In the genomic region with DNA sequence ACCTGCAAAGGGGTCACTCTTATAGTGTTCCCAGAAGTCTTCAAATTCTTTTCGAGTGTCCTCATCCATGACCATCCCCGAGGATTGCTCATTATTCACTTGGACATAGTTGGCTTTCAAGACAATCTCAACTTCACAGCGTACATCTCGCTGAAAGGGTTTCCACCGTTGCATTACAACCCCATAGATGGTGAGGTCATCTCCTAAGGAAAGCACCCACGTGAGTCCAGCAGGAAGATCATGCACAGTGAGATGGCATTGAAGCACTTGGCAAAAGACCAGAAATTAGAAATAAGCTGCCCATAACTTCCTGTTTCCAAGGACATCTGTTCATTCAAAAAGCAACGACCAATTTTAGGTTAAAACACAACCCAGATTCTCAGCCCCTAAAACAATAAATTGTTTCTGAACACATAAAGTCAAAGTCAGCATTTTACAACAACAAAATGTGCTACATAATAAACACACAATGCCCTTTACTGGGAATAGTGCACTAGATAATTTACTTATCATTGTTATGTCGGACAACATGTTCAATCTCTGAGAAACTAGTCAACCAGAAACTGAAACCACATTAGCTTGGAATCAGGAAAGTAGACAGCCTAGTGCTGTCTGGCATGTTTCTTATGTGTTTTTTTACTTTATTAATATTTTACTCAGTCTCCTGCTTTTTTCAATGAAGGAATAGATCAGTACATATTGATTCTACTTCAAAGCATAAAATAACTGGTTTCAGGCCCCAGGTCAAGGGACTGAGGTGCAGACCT, we compare ENCODE assay signal across 11 mouse cellular contexts. TPM values are rescaled to one million over a fixed set of nuclear protein-coding genes. Genes with fewer than 3 reads are reported as not detected.
DNase-seq lines count a peak whose midpoint lies in the region; ATAC-seq and TF ChIP-seq lines count a peak whose summit lies in the region.
"Had no signal": no experiment of that assay in that cellular context is flagged by ENCODE, and none has a peak within 500 bp of the region (broad histone marks: within the 10 kb centered on the region; RNA-seq: fewer than 3 reads in every experiment).

No protein-coding gene starts in this region.

- no peak for TF ChIP-seq CTCF in liver, adult 2 months (IDR thresholded peaks at IDR 0.05; ENCODE audit: low read depth, low read length)
- no peak for TF ChIP-seq CTCF in MEL (IDR thresholded peaks at IDR 0.05 in 2 of 3, conservative IDR thresholded peaks at IDR 0.05 in 1 of 3; ENCODE audit: control insufficient read depth in 1 of 3, insufficient read depth in 1 of 3, low read depth in 2 of 3, low read length in 3 of 3, poor library complexity in 1 of 3, severe bottlenecking in 1 of 3)

- no peak for TF ChIP-seq RAD21 in MEL (IDR thresholded peaks at IDR 0.05; ENCODE audit: low read depth, low read length)

- no peak overlapping the region for H3K4me3 ChIP-seq in embryonic facial prominence, embryonic 14.5 days (ENCODE audit: low read depth, low read length)
- no peak overlapping the region for H3K4me3 ChIP-seq in embryonic facial prominence, embryonic 10.5 days
- H3K4me3 ChIP-seq in liver, adult 2 months (ENCODE audit: insufficient read depth, low read depth, low read length): no peak overlapping the region
- H3K4me3 ChIP-seq in liver, embryonic 12.5 days: no peak overlapping the region
- H3K4me3 ChIP-seq in MEL (ENCODE audit: control insufficient read depth in 1 of 2, insufficient read depth in 1 of 2, low read depth in 2 of 2, low read length in 2 of 2): no peak overlapping the region
- H3K4me3 ChIP-seq: heart, embryonic 15.5 days had no signal

- no peaks in the 10 kb centered on the region for H3K4me1 ChIP-seq in embryonic facial prominence, embryonic 14.5 days (ENCODE audit: control insufficient read depth, insufficient read depth, low read length)
- H3K4me1 ChIP-seq in embryonic facial prominence, embryonic 10.5 days: no peaks in the 10 kb centered on the region
- H3K4me1 ChIP-seq in liver, adult 2 months (ENCODE audit: control insufficient read depth, insufficient read depth, low read length): no peaks in the 10 kb centered on the region
- H3K4me1 ChIP-seq in liver, embryonic 12.5 days: peaks cover 4% of the 10 kb centered on the region; the same call in 1 of the 2 replicates
- H3K4me1 ChIP-seq in MEL (ENCODE audit: control insufficient read depth in 1 of 2, insufficient read depth in 2 of 2, low read length in 2 of 2): no peaks in the 10 kb centered on the region
- H3K4me1 ChIP-seq: heart, embryonic 15.5 days had no signal

- no peaks in the 10 kb centered on the region for H3K27me3 ChIP-seq in embryonic facial prominence, embryonic 14.5 days (replicated peaks; ENCODE audit: control insufficient read depth, insufficient read depth, low read length)
- H3K27me3 ChIP-seq in embryonic facial prominence, embryonic 10.5 days (replicated peaks; ENCODE audit: low read depth, poor library complexity, severe bottlenecking): no peaks in the 10 kb centered on the region
- no peaks in the 10 kb centered on the region for H3K27me3 ChIP-seq in liver, adult 2 months (ENCODE audit: control insufficient read depth, insufficient read depth, low read length)
- H3K27me3 ChIP-seq in liver, embryonic 12.5 days (replicated peaks): no peaks in the 10 kb centered on the region
- H3K27me3 ChIP-seq in MEL (ENCODE audit: control insufficient read depth in 1 of 2, insufficient read depth in 2 of 2, low read length in 2 of 2): no peaks in the 10 kb centered on the region
- H3K27me3 ChIP-seq: heart, embryonic 15.5 days had no signal

- no peak for TF ChIP-seq POLR2A in liver, adult 2 months (IDR thresholded peaks at IDR 0.05; ENCODE audit: extremely low read depth, insufficient read depth, low read length)
- no peak for TF ChIP-seq POLR2A in MEL (IDR thresholded peaks at IDR 0.05; ENCODE audit: control insufficient read depth in 1 of 2, insufficient read depth in 1 of 2, low read depth in 1 of 2, low read length in 2 of 2, poor library complexity in 1 of 2)

- TF ChIP-seq EP300 in MEL (IDR thresholded peaks at IDR 0.05; ENCODE audit: low read depth in 1 of 2, low read length in 2 of 2): 0 out of 4 replicates have a peak, but pooled peaks of 1 of the 2 experiments have one; percentile 15

- no peaks in the 10 kb centered on the region for H3K9me3 ChIP-seq in embryonic facial prominence, embryonic 14.5 days (ENCODE audit: control insufficient read depth, low read length)
- H3K9me3 ChIP-seq in embryonic facial prominence, embryonic 10.5 days: no peaks in the 10 kb centered on the region
- H3K9me3 ChIP-seq in liver, embryonic 12.5 days (replicated peaks): no peaks in the 10 kb centered on the region
- H3K9me3 ChIP-seq in MEL (replicated peaks; ENCODE audit: insufficient read depth, low read length): no peaks in the 10 kb centered on the region
- H3K9me3 ChIP-seq: heart, embryonic 15.5 days had no signal

- no peak overlapping the region for H3K9ac ChIP-seq in embryonic facial prominence, embryonic 14.5 days (ENCODE audit: low read depth, low read length)
- no peak overlapping the region for H3K9ac ChIP-seq in liver, adult 2 months (ENCODE audit: low read depth, low read length)
- no peak overlapping the region for H3K9ac ChIP-seq in liver, embryonic 12.5 days
- H3K9ac ChIP-seq in MEL (ENCODE audit: control insufficient read depth, low read depth, low read length, poor library complexity, severe bottlenecking): no peak overlapping the region
- H3K9ac ChIP-seq: heart, embryonic 15.5 days had no signal

- H3K79me2 ChIP-seq in liver, adult 2 months (ENCODE audit: control insufficient read depth, insufficient read depth, low read length): no peaks in the 10 kb centered on the region
- H3K79me2 ChIP-seq in MEL (ENCODE audit: control insufficient read depth, insufficient read depth, low read length, poor library complexity): no peaks in the 10 kb centered on the region

- H3K4me2 ChIP-seq in embryonic facial prominence, embryonic 14.5 days (ENCODE audit: low read depth, low read length): no peak overlapping the region
- H3K4me2 ChIP-seq in liver, embryonic 12.5 days: no peak overlapping the region
- H3K4me2 ChIP-seq: heart, embryonic 15.5 days had no signal

- no peak overlapping the region for H3K27ac ChIP-seq in embryonic facial prominence, embryonic 14.5 days (replicated peaks; ENCODE audit: low read depth, low read length)
- H3K27ac ChIP-seq in embryonic facial prominence, embryonic 10.5 days (replicated peaks): no peak overlapping the region
- H3K27ac ChIP-seq in liver, adult 2 months (replicated peaks; ENCODE audit: insufficient read depth, low read depth, low read length): no peak overlapping the region
- no peak overlapping the region for H3K27ac ChIP-seq in liver, embryonic 12.5 days
- H3K27ac ChIP-seq in MEL (ENCODE audit: control insufficient read depth, low read depth, low read length): no peak overlapping the region
- H3K27ac ChIP-seq: heart, embryonic 15.5 days had no signal

- peak; percentile 7 for DNase-seq in embryonic facial prominence, embryonic 14.5 days (ENCODE audit: low spot score)
- no peak for DNase-seq in embryonic facial prominence, embryonic 10.5 days (ENCODE audit: low spot score)
- DNase-seq in liver, adult 2 months (ENCODE audit: extremely low read depth, low read depth, low spot score): peak; percentile 12
- DNase-seq in MEL (ENCODE audit: low read depth, low spot score): peak; percentile 51
- DNase-seq in right cerebral cortex, postnatal 36 days (ENCODE audit: low spot score in 2 of 2): no peak
- DNase-seq: cerebellum, postnatal 14 days; kidney, postnatal 14 days; lung, postnatal 14 days had no signal

- ATAC-seq in embryonic facial prominence, embryonic 14.5 days (ENCODE audit: low read depth): no peak
- ATAC-seq in liver, embryonic 12.5 days: no peak
- ATAC-seq in monocyte, adult 5-6 weeks (replicated peaks; ENCODE audit: insufficient number of reproducible peaks, low FRiP score, low TSS enrichment, poor library complexity, severe bottlenecking): peak; percentile 62

- H3K36me3 ChIP-seq in embryonic facial prominence, embryonic 14.5 days (ENCODE audit: control insufficient read depth, insufficient read depth, low read length): peaks cover 60% of the 10 kb centered on the region
- peaks cover 85% of the 10 kb centered on the region for H3K36me3 ChIP-seq in embryonic facial prominence, embryonic 10.5 days (replicated peaks)
- peaks cover 23% of the 10 kb centered on the region for H3K36me3 ChIP-seq in liver, adult 2 months (ENCODE audit: control insufficient read depth, insufficient read depth, low read length)
- peaks cover 77% of the 10 kb centered on the region for H3K36me3 ChIP-seq in liver, embryonic 12.5 days
- H3K36me3 ChIP-seq in MEL (ENCODE audit: control insufficient read depth in 1 of 2, insufficient read depth in 2 of 2, low read length in 2 of 2): peaks cover 2 to 14% of the 10 kb centered on the region in 2 experiments; a peak in 3 of 4 replicates

- 86% methylated on average over 8 of the region's 8 CpGs for WGBS in embryonic facial prominence, embryonic 14.5 days
- 92% methylated on average over 8 of the region's 8 CpGs for WGBS in embryonic facial prominence, embryonic 10.5 days
- 74% methylated on average over 8 of the region's 8 CpGs for WGBS in liver, adult 2 months
- 77% methylated on average over 8 of the region's 8 CpGs for WGBS in liver, embryonic 12.5 days (ENCODE audit: insufficient replicate concordance)

RNA-seq across cellular contexts. Expression of gene Mcm9, which starts 14.2 kb away (rescaled TPM):
- polyA plus RNA-seq in embryonic facial prominence, embryonic 14.5 days (2014; fragmentation: Nextera tagmentation; extraction: Ambion mirVana): 9.6 and 12.7 TPM in 2 replicates
- 13.5 and 14.1 TPM in 2 replicates for polyA plus RNA-seq in embryonic facial prominence, embryonic 10.5 days (2016; fragmentation: Nextera tagmentation; extraction: Ambion mirVana)
- total RNA-seq in liver, adult 2 months (2014; rRNA removed): 4.2 and 5.0 TPM in 2 replicates
- polyA plus RNA-seq in liver, adult 2 months (2012; rRNA removed): 1.3 and 1.5 TPM in 2 replicates
- 7.8 and 7.9 TPM in 2 replicates for polyA plus RNA-seq in liver, embryonic 12.5 days (2016; fragmentation: Nextera tagmentation; extraction: Ambion mirVana)
- total RNA-seq in MEL (2012; rRNA removed): 5.2 and 5.3 TPM in 2 replicates
- polyA plus RNA-seq in MEL (2012; ENCODE audit: insufficient read depth in 1 of 2, insufficient read length in 2 of 2, low read depth in 1 of 2, low replicate concordance in 2 of 2, missing spikeins in 1 of 2): 10 to 100 TPM in 1 of 2 experiments, not detected in 1; 12.6 TPM
- total RNA-seq in monocyte, adult 5-6 weeks (2017): 21.5 to 39.5 TPM (median 37.9 TPM) in 3 replicates

RNA-seq across cellular contexts. Expression of gene Asf1a, which starts 19.5 kb away (rescaled TPM):
- 94.9 and 102 TPM in 2 replicates for polyA plus RNA-seq in embryonic facial prominence, embryonic 14.5 days (2014; fragmentation: Nextera tagmentation; extraction: Ambion mirVana)
- polyA plus RNA-seq in embryonic facial prominence, embryonic 10.5 days (2016; fragmentation: Nextera tagmentation; extraction: Ambion mirVana): 163 and 164 TPM in 2 replicates
- 10.5 and 11.2 TPM in 2 replicates for total RNA-seq in liver, adult 2 months (2014; rRNA removed)
- 2.2 and 3.1 TPM in 2 replicates for polyA plus RNA-seq in liver, adult 2 months (2012; rRNA removed)
- polyA plus RNA-seq in liver, embryonic 12.5 days (2016; fragmentation: Nextera tagmentation; extraction: Ambion mirVana): 135 and 137 TPM in 2 replicates
- 63.8 and 65.1 TPM in 2 replicates for total RNA-seq in MEL (2012; rRNA removed)
- 10 to 100 TPM in 1 of 2 experiments, not detected in 1; 91.4 TPM for polyA plus RNA-seq in MEL (2012; ENCODE audit: insufficient read depth in 1 of 2, insufficient read length in 2 of 2, low read depth in 1 of 2, low replicate concordance in 2 of 2, missing spikeins in 1 of 2)
- total RNA-seq in monocyte, adult 5-6 weeks (2017): 20.2 to 27.3 TPM (median 24.3 TPM) in 3 replicates

Comparison
In these comparisons a context has a peak if more than half of its experiments do, and no peak if none do; other contexts are left out.
1. DNase-seq: peak in embryonic facial prominence, embryonic 14.5 days (single experiment), liver, adult 2 months (single experiment) and MEL (single experiment); none in embryonic facial prominence, embryonic 10.5 days (single experiment) and right cerebral cortex, postnatal 36 days (0 of 2).
2. RNA of gene Asf1a, which starts 19.5 kb away (polyA plus RNA-seq): 163 to 164 TPM in embryonic facial prominence, embryonic 10.5 days, 135 to 137 TPM in liver, embryonic 12.5 days, 94.9 to 102 TPM in embryonic facial prominence, embryonic 14.5 days and 91.4 TPM in MEL; 2.2 to 3.1 TPM in liver, adult 2 months; every median in the first group is over 10 times any median in the second.